Mouse (Mus musculus): ENCODE measurements around the gene Cct6b.

DNA sequence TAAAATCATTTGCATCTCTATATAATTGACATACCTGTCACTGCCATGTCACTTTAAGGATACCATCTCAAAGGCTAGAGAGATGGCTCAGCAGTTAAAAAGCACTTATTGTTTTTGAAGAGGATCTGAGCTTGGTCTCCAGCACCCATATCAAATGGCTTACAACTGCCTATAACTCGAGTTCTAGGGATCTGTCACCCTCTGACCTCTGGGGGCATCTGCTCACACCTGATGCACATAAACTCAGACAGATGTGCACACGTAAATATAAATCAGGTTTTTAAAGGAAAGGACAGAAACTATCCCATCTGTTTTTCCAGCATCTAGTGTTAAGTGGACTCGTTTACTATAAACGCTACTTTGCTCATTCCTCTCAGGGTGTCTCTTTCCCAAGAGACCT lies 860 bp downstream of the Cct6b start:
- TF ChIP-seq CTCF (IDR thresholded peaks at IDR 0.05; ENCODE audit: control insufficient read depth, insufficient read depth, low read length) = no peak
- no peak for TF ChIP-seq POLR2A (IDR thresholded peaks at IDR 0.05; ENCODE audit: borderline replicate concordance, control insufficient read depth, low read depth, low read length)

Data from bone marrow, adult 2 months (tissue).